Mouse (Mus musculus) liver, embryonic 14.5 days (tissue): ENCODE data around the gene Cdc7.

ENCODE experiments used
- CTCF ChIP-seq: IDR thresholded peaks from 2 replicates; pipeline ENCODE4 v1.5.1; 2016; ENCODE audit warnings: antibody characterized with exemption, low read depth, control low read depth
- EP300 ChIP-seq: IDR thresholded peaks from 2 replicates; pipeline ENCODE4 v1.6.1; 2016; ENCODE audit warnings: antibody characterized with exemption, low read depth

GRCm38 (mm10) chr5:107001396-107002090 is 37.4 kb downstream of the Cdc7 start:
- TF ChIP-seq CTCF (no peak), EP300 (no peak)
